Mouse (Mus musculus): ENCODE results near the gene Klhl29.

GRCm38 (mm10) chr12:5244431-5245206, 130.9 kb downstream of the Klhl29 start:
- TF ChIP-seq USF1 (IDR thresholded peaks at IDR 0.05; ENCODE audit: low read depth, low read length): no peak
- no peak for TF ChIP-seq TAL1 (IDR thresholded peaks at IDR 0.05; ENCODE audit: low read length)
- no peak for TF ChIP-seq CTCF (IDR thresholded peaks at IDR 0.05 in 2 of 3, conservative IDR thresholded peaks at IDR 0.05 in 1 of 3; ENCODE audit: control insufficient read depth in 1 of 3, insufficient read depth in 1 of 3, low read depth in 2 of 3, low read length in 3 of 3, poor library complexity in 1 of 3, severe bottlenecking in 1 of 3)
- no peak for TF ChIP-seq MAFK (IDR thresholded peaks at IDR 0.05; ENCODE audit: borderline replicate concordance, low read depth, low read length)
- no peak for TF ChIP-seq CHD2 (IDR thresholded peaks at IDR 0.05; ENCODE audit: low read length)
- TF ChIP-seq ZKSCAN1 (IDR thresholded peaks at IDR 0.05; ENCODE audit: low read depth, low read length): no peak
- TF ChIP-seq GATA1 (IDR thresholded peaks at IDR 0.05; ENCODE audit: low read depth, low read length): no peak
- no peak for TF ChIP-seq HCFC1 (IDR thresholded peaks at IDR 0.05; ENCODE audit: low read depth, low read length)
- no peak for TF ChIP-seq E2F4 (IDR thresholded peaks at IDR 0.05; ENCODE audit: borderline replicate concordance, low read depth, low read length)
- no peak for TF ChIP-seq MYC (IDR thresholded peaks at IDR 0.05; ENCODE audit: low read depth, low read length)
